Mouse (Mus musculus): ENCODE measurements at regions not wholly inside any gene's neighbourhood (a gene's known extent, or its start where the extent isn't known, plus 50 kb on each side); places are given as distances from the start of the nearest gene placed in this dataset.
"Not testable (repeated sequence)": the region's sequence is repeated elsewhere in the genome, so short reads cannot be mapped to it uniquely, and the experiment has no call there.

DNA sequence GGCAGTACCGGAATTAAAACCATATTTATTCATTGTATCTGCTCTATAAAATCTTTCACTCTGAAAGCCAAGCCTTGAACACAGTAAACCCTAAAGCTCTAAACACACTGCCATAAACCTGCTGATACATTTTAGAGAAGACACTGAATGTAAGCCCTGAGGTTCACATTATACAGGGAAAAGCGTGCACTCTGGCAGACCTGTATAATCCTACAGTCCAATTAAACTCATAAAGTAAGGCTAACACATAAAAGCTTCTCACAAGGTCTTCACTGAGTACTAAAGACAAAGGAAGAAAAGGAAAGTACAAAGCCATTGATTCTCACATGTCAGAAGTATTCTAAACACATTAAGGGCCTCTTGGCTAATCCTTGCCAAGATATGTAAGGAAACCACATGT is 302.8 kb downstream of the Cylc2 start:
- no peak for DNase-seq (ENCODE audit: low read depth, low spot score)

DNA sequence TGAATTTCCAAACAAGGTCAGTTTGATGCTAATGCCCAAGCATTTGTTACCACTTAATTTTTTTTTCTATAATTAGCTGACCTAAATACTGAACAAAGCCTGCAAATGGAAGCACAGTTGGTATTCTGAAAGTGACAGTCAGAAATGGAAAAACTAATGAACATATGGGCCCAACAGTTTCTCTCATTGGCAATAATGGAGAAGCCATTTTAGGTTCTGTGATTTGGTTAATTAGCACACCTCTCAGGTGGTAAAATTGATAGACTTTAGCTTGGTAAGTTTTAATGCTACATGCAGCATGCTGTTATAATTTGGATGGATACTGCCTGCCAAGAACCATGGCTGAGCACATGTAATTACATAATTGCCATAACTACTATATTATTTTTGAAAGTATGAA is 303.3 kb downstream of the Cylc2 start:
- DNase-seq (ENCODE audit: low read depth, low spot score), result no peak

DNA sequence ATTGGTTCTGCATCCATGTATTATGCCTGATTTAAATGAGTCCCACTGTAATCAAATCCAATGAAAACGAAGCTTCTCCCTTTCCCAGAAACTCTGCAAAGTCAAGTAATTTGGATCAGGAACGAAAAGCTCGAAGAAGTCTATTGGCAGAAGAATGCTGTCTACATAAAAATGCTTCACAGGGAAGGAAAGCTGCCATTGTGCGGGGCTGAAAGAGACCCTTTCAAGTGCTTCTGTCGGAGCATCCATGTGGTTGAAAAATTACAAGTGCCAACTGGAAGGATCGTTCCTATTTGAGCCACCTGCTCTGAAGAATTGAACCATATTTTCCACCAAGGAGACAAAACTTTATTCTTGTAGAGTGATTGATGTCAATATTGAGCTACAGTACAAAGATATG is 328.9 kb downstream of the Cylc2 start:
- no peak for DNase-seq (ENCODE audit: low read depth, low spot score)

DNA sequence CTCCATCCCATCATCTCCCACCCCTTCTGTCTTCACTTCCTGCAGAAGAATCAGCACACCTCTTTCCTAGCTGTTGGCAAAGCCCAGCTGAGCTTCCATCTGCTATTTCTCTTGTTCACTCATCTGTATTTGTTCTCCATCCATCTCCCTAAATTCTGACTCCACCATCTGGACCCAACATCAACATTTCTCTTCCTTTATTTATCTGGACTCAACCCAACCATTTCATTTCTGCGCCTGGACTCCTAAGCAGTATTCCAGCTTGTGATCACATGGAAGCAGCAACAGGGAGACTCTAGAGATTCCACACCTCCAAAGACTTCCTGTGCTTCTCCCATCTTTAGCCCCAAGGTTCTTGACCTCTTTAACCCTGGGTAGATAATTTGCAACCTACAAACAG is 343.2 kb downstream of the Cylc2 start:
- no peak for DNase-seq (ENCODE audit: low read depth, low spot score)

DNA sequence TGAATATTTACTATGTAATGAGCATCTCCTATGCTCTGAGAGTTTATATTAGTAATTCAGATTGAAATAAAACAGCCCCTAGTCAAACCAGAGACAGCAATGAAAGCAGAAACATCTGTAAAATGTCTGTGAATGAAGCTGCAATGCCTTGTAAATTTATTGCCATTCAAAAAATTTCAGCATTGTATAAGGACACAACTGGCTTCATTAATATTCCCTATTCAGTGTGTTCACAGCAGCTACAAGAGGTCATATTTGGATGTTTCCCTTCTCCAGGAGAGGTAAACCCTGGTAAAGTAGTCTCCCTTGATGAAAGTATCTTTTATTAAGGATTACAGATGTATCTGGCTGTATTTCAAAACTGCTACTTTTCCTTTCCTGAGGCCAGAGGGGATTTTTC is 343.6 kb downstream of the Cylc2 start:
- no peak for DNase-seq (ENCODE audit: low read depth, low spot score)

DNA sequence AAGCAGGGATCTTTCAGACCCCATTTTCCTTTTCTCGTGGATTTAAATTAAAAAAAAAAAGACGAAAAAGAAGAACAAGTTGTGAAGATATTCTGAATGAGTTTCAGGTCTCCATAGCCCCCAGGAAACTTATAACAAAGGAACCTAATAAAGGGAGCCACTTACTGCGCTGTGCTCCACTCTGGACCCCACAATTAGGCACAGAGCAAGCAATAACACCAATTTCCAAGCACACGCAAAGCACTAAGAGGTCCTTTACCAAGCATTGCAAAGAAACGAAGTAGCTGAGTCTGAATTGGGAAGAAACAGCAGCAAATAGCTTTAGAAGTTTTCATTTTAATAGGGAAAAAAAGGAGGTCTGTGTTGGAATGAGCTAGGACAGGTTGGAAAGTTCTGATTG is 345.9 kb downstream of the Cylc2 start:
- no peak for DNase-seq (ENCODE audit: low read depth, low spot score)

DNA sequence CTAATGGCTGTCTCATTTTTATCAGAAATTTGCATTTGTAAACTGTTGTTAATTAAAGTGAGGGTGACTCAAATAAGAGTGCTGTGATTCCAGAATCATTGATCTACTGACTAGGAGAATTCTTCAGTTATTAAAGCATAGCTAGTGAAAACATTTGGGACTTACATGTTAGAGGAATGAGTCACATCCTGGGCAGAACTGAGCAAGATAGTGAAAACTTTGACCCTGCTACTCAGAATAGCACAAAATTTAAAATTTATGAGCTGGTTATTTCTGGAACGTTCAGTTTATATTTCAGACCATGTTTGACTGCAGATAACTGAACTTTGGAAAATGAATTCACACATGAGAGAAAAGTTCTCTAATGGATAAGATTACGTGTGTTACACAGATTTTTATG is 360.0 kb downstream of the Cylc2 start:
- no peak for DNase-seq (ENCODE audit: low read depth, low spot score)

DNA sequence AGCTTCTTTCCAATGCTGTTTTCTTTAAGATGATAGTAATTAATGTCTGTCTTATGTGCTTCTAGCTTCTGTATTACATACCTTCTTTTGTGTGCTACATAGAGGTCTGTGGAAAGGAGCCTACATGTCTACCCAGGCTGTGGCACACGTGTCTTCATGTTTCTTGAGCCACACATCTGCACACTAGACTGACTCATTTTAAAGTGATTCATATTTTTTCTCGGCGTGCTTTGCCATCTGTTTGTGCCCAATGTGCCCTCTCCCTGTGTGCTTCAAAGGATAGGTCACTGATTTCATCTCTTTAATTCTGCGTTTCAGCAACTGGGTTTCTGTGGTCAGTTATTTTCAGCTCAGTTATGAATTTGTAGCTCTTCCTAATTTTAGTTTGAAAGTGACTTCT is 377.6 kb downstream of the Cylc2 start:
- DNase-seq (ENCODE audit: low read depth, low spot score), result no peak

DNA sequence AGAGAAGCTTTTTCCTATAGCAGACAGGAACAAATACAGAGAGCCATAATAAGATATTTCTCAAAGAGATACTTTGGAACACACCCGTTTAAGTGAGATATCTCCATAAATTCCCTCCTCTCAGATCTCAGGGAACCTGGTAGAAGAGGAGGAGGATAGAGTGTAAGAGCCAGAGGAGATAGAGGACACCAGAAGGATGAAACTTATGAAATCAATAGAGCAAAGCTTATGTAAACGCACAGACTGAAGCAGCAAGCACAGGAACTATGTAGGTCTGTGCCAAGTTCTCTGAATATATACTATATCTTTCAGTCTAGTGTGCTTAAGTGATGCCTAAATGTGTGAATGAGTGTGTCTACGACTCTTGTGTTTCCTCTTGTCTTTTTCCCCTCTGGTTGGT is 381.4 kb downstream of the Cylc2 start:
- DNase-seq (ENCODE audit: low read depth, low spot score), result peak; percentile 40

DNA sequence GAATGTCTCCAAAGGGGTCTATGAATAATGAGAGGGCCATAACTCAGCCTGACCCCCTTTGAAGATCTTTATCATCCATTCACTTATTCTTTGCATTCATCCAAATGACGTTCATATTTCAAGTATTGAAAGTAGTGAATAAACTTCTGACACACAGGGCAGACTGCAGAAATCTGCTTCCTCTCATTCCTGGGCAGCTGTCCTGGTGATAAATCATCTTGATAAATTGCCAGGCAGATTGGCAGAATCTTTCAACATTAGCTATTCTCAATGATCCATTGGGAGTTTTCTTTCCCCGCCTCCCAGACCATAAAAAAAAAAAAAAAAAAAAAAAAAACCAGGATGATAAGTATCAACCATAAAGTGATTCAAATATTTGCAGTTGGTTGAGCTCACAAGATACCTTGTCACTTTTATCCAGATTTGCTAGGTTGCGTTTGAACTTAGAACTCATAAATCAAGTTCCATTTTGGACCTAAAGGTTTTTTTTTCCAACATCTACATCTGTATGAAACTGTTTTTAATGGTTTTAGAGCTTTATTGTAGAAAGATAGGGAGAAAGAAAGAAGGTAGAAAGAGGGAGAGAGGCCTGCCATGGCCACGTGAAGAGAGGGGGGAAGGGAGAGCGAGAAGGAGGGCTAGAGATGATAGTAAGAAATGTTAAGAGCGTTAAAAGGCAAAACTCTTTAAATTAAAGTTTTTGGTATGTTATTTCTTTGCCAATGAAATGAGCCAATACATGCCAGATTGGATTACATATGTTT is 383.7 kb downstream of the Cylc2 start:
- DNase-seq (ENCODE audit: low read depth, low spot score), result no peak

DNA sequence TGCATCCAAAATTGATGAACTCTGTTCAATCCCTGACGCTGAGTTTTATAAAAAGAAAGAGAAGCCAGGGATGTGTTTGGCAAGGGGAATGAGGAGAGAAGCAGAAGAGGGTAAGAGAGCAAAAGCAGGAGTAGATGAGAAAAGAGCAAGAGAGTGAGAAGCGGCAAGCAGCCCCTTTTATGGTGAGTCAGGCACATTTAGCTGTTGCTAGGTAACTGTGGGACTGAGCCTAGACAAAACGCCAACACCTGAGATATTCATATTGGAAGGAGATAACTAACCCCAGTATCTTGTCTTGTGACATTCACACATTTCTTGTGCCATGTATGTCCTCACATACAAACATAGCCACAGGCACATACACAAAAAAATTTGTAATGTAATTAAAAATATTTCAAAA is 410.8 kb downstream of the Cylc2 start:
- peak; percentile 10 for DNase-seq (ENCODE audit: low read depth, low spot score)

DNA sequence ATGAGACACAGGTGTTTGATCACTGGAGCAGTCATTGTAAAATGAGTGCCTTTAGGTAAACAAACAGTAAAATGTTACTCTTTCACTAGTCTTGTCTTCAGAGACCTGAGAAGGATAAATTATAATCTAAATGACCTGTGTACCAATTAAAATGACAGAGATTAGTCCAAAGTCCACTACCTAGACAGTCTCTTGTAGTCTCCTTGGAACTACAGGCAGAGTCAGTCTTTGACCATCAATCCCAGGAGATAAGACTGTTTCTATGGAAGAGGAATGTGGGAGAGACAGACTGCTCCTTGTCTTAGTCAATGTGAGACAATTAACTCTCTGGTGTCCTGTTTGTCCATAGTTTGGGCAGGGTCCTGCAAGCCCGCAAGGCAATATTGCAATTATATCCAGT is 417.0 kb downstream of the Cylc2 start:
- DNase-seq (ENCODE audit: low read depth, low spot score), result no peak

DNA sequence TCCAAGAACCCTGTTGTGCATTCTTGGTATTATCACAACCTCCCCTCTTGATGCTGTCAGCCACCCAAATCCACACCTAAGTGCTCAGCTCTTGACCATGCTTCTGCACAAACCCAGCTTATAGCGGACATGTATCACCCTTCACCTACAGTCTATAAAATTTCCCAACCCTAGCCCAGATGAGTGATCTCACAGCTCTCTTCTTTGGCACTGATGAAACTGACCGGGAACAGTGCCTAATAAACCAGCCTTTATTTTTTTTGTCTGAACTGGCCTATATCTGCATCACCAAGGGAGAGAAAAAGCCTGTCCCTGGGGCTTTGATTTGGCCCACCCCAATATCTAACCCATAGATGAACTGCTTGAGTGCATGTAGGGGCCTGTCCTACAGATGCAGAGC is 440.8 kb downstream of the Cylc2 start:
- DNase-seq (ENCODE audit: low read depth, low spot score), result no peak

DNA sequence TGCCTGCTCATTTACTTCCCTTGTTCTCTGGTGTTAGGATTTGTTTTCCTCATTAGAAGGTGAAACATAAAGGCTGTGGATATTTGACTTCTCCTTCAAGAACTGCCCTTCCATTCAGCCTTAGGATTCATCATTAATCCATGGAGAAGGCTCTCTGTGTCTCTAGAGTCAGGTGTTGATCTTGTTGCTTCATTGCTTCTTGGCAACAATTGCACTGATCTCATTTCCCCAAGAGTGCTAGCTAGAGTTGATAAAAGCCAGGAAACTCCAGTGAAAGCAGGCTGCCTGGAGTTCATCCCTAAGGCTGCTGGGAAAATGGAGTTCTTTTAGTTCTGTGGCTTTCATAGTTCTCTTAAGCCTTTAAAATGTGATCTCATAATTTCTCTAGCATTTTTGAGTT is 441.8 kb downstream of the Cylc2 start:
- no peak for DNase-seq (ENCODE audit: low read depth, low spot score)

DNA sequence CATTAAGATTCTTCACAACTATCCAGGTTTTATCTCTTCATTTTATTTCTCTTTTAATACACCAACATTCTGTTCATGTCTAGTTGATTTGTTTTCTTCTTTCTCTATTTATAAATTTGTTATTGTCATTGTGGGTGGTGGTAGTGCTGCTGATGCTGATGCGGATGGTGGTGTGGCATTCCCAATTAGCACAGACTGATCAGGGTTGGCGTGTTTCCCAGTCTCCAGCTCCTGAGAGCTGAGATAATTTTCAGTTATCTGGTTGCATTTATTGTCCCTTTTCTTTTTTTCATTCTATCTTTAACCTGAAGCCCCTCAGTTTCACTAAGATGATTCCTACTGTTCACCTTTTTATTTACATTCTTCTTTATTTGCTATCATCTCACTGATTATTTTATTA is 455.0 kb downstream of the Cylc2 start:
- peak; percentile 40 for DNase-seq (ENCODE audit: low read depth, low spot score)

DNA sequence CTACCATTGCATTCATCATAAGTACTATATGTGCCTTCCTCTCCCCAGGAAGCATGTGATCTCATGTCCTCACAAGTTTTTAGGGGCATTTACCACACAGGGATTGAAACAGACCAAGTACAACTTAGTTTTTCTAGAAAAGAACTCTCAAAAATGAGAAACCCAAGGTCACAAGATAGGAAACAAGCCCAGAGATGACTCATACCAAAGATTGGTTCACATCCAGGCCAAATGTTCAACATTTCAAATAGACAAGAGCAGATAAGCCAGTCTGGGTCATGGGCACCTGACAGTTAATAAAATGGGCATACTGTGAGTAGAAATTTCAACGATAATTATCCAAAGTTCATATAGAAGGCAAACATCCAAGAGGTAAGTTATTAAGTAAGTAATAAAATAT is 457.9 kb downstream of the Cylc2 start:
- no peak for DNase-seq (ENCODE audit: low read depth, low spot score)

DNA sequence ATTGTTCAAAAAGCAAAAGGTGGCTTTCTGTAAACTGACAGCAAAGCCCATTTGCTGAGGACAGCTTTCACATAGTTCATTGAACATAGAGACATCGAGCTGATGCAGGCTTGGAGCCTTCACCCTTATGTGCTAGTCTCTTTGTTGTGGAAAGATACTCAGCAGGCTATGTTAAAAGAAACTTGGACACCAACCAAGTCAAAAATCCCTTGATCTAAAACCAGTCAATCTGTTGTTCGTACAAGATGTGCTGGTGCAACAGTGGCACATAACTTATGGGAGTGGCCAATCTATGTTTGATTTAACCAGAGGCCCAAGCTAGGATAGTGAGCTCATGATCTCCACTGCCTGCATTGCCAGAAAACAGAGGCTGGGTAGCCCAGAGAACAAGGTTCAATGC is 462.6 kb downstream of the Cylc2 start:
- DNase-seq (ENCODE audit: low read depth, low spot score), result peak; percentile 18

DNA sequence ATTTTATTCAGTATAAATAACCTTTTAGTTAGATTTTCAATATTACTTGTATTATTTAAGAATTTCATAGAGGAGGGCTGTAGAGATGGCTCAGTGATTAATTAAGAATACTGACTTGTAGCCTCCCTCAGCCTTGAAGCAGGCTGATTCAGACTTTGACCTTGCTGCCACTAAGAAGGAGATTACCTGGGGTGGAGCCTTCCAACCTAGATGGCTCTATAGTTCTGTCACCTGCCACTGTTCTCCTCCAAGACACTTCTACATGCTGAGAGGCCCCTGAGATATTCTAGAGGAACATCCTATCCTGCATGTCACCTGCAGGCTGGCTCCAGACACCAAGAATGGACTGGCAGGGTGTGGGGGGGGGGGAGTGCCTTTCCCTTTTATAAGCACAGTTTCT is 466.9 kb downstream of the Cylc2 start:
- not testable (repeated sequence) for DNase-seq (ENCODE audit: low read depth, low spot score)

DNA sequence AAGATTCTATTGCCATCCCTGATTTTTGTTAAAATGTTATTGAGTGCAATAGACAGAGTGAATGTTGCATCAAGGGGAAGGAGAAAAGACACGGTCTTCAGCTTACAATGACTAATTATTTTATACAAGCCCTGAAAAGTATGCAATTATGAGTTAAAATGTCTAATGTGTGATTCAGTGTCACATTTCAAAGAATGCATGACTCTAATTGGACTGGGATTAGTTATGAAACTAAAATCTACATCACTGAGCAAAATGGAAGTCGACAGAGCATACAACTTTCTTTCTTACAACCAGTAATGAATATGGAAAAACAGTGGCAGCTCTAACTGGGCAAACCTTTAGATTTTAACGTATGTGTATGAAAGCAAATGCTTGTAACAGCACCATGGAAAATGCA is 470.2 kb downstream of the Cylc2 start:
- no peak for DNase-seq (ENCODE audit: low read depth, low spot score)
